Mouse (Mus musculus) left cerebral cortex, adult 9 months (tissue): Measurements from ENCODE around the gene Tesmin.

ENCODE experiments used
- DNase-seq, 2 experiments: peaks; one replicate each; pipeline ENCODE4 v3.0.0; 2022; ENCODE audit warnings: low spot score in 2 of 2

Tesmin gene

GRCm38 (mm10) chr19:3392384-3392783, 3.7 kb downstream of the Tesmin start:
- no peak for DNase-seq

GRCm38 (mm10) chr19:3394216-3394615, 5.6 kb downstream of the Tesmin start:
- no peak for DNase-seq

- DNase-seq, result no peak
Observed at GRCm38 (mm10) chr19:3400057-3400456, 11.4 kb downstream of the Tesmin start.

GRCm38 (mm10) chr19:3401504-3401903, 12.8 kb downstream of the Tesmin start:
- DNase-seq, result no peak

GRCm38 (mm10) chr19:3401943-3402342, 13.3 kb downstream of the Tesmin start:
- DNase-seq, result no peak

GRCm38 (mm10) chr19:3402390-3402789, 13.7 kb downstream of the Tesmin start:
- no peak for DNase-seq

- no peak for DNase-seq
Observed at GRCm38 (mm10) chr19:3404030-3404429, 15.4 kb downstream of the Tesmin start.

GRCm38 (mm10) chr19:3405531-3406281, 17.0 kb downstream of the Tesmin start:
- DNase-seq, result no peak

- DNase-seq, result no peak
Observed at GRCm38 (mm10) chr19:3414268-3414733, 25.6 kb downstream of the Tesmin start, which contains the start of gene Gal. Gal (minus strand) TSS chr19:3414544.

GRCm38 (mm10) chr19:3419251-3419650, 30.6 kb downstream of the Tesmin start:
- peak; percentile 62 for DNase-seq

GRCm38 (mm10) chr19:3422488-3422887, 33.8 kb downstream of the Tesmin start:
- DNase-seq, result no peak

- no peak for DNase-seq
Observed at GRCm38 (mm10) chr19:3422981-3423380, 34.3 kb downstream of the Tesmin start.

- no peak for DNase-seq
Observed at GRCm38 (mm10) chr19:3424214-3424613, 35.6 kb downstream of the Tesmin start.

GRCm38 (mm10) chr19:3428057-3428830, 39.6 kb downstream of the Tesmin start:
- DNase-seq, result no peak

- DNase-seq, result no peak
Observed at GRCm38 (mm10) chr19:3429156-3429816, 40.6 kb downstream of the Tesmin start.

GRCm38 (mm10) chr19:3431066-3431465, 42.4 kb downstream of the Tesmin start:
- no peak for DNase-seq

- DNase-seq, result no peak
Observed at GRCm38 (mm10) chr19:3431969-3432368, 43.3 kb downstream of the Tesmin start.

GRCm38 (mm10) chr19:3434124-3434523, 45.5 kb downstream of the Tesmin start:
- no peak for DNase-seq

- DNase-seq, result no peak
Observed at GRCm38 (mm10) chr19:3434641-3435040, 46.0 kb downstream of the Tesmin start.

- DNase-seq, result no peak
Observed at GRCm38 (mm10) chr19:3435824-3436223, 47.2 kb downstream of the Tesmin start.

GRCm38 (mm10) chr19:3436840-3437239, 48.2 kb downstream of the Tesmin start:
- no peak for DNase-seq

- no peak for DNase-seq
Observed at GRCm38 (mm10) chr19:3437980-3438379, 49.3 kb downstream of the Tesmin start.
